Mouse (Mus musculus) olfactory bulb, adult 2 months (tissue): ENCODE results near the gene Dusp27. TPM values are rescaled to one million over a fixed set of nuclear protein-coding genes. Genes with fewer than 3 reads are reported as not detected.

ENCODE experiments used
- H3K27ac ChIP-seq: fragments of 200-500 bp; 2 replicates; pipeline ENCODE4 v1.5.1; 2012; ENCODE audit warnings: low read depth, low read length; ENCODE audit not compliant: insufficient read depth
- H3K4me1 ChIP-seq: fragments of 200-500 bp; 2 replicates; pipeline ENCODE4 v1.6.1; 2012; ENCODE audit warnings: low read length; ENCODE audit not compliant: control insufficient read depth, insufficient read depth
- H3K4me3 ChIP-seq: fragments of 200-500 bp; 2 replicates; pipeline ENCODE4 v1.5.1; 2012; ENCODE audit warnings: mild to moderate bottlenecking, low read depth, low read length, moderate library complexity; ENCODE audit not compliant: insufficient read depth
- CTCF ChIP-seq: fragments of 200-500 bp; IDR thresholded peaks from 2 replicates; pipeline ENCODE4 v1.5.1; 2012; ENCODE audit warnings: low read depth, mild to moderate bottlenecking, low read length, moderate library complexity; ENCODE audit not compliant: insufficient read depth
- POLR2A ChIP-seq: fragments of 200-500 bp; IDR thresholded peaks from 2 replicates; pipeline ENCODE4 v1.6.1; 2012; ENCODE audit warnings: mild to moderate bottlenecking, low read depth, low read length, moderate library complexity; ENCODE audit not compliant: insufficient read depth
- whole genome bisulfite sequencing: fragments of 180-500 bp; shearing (Covaris S2); methylation state at CpG from one replicate; pipeline ENCODE4 v1.1.7; 2018; 5-methylcytosine and 5-hydroxymethylcytosine counted together
- polyA plus RNA-seq: library from polyadenylated mRNA; stranded (reverse); fragments of >200 nt; gene quantifications from 2 replicates; pipeline ENCODE4 v1.2.4, GENCODE M21; 2012; ENCODE audit warnings: low replicate concordance; ENCODE audit not compliant: missing spikeins, insufficient read depth, insufficient read length

Gene Dusp27
- polyA plus RNA-seq, 1 experiment = not detected

GRCm38 (mm10) chr1:166160569-166161445 lies 33.1 kb upstream of the Dusp27 start:
- Histone ChIP-seq H3K4me3 (no peak overlapping the region), H3K27ac (no peak overlapping the region), H3K4me1 (0 out of 2 replicates have a peak, but pooled peaks cover 2% of the 10 kb centered on the region)
- 17% methylated on average over 24 of the region's 24 CpGs for WGBS
- TF ChIP-seq POLR2A = no peak
- TF ChIP-seq CTCF = peak; percentile 80

- Histone ChIP-seq H3K4me3 (no peak overlapping the region), H3K27ac (no peak overlapping the region), H3K4me1 (0 out of 2 replicates have a peak, but pooled peaks cover 2% of the 10 kb centered on the region)
- WGBS = 37% methylated on average over 5 of the region's 5 CpGs
- no peak for TF ChIP-seq CTCF
- no peak for TF ChIP-seq POLR2A
Measured at GRCm38 (mm10) chr1:166160111-166160510, 32.4 kb upstream of the Dusp27 start.

GRCm38 (mm10) chr1:166158664-166159063 lies 30.9 kb upstream of the Dusp27 start:
- Histone ChIP-seq H3K27ac (no peak overlapping the region), H3K4me3 (no peak overlapping the region), H3K4me1 (peaks cover 6% of the 10 kb centered on the region; the same call in 1 of the 2 replicates)
- TF ChIP-seq CTCF (no peak), POLR2A (no peak)
- WGBS = 70% methylated on average over 9 of the region's 9 CpGs

GRCm38 (mm10) chr1:166157712-166158111 lies 30.0 kb upstream of the Dusp27 start:
- Histone ChIP-seq H3K4me3 (no peak overlapping the region), H3K27ac (no peak overlapping the region), H3K4me1 (peaks cover 6% of the 10 kb centered on the region; the same call in 1 of the 2 replicates)
- WGBS = 82% methylated on average over 12 of the region's 12 CpGs
- TF ChIP-seq POLR2A = no peak
- no peak for TF ChIP-seq CTCF

- 62% methylated on average over 10 of the region's 10 CpGs for WGBS
- no peak overlapping the region for H3K4me3 ChIP-seq
- TF ChIP-seq CTCF (no peak), POLR2A (no peak)
Measured at GRCm38 (mm10) chr1:166155113-166155494, 27.4 kb upstream of the Dusp27 start.

GRCm38 (mm10) chr1:166154162-166155112 lies 26.7 kb upstream of the Dusp27 start:
- WGBS = 25% methylated on average over 29 of the region's 29 CpGs
- no peak for TF ChIP-seq POLR2A
- TF ChIP-seq CTCF = peak; percentile 96
- no peak overlapping the region for H3K4me3 ChIP-seq

More at GRCm38 (mm10) chr1:166155113-166155494, 27.4 kb upstream of the Dusp27 start:
- Histone ChIP-seq H3K27ac (no peak overlapping the region), H3K4me1 (peaks cover 4% of the 10 kb centered on the region; the same call in 1 of the 2 replicates)

GRCm38 (mm10) chr1:166153351-166154120 lies 25.8 kb upstream of the Dusp27 start:
- Histone ChIP-seq H3K4me3 (no peak overlapping the region), H3K27ac (no peak overlapping the region), H3K4me1 (peaks cover 4% of the 10 kb centered on the region; the same call in 1 of the 2 replicates)
- WGBS = 8% methylated on average over 18 of the region's 18 CpGs
- TF ChIP-seq POLR2A (no peak), CTCF (peak; percentile 86)

More at GRCm38 (mm10) chr1:166154162-166155112, 26.7 kb upstream of the Dusp27 start:
- no peak overlapping the region for H3K27ac ChIP-seq
- peaks cover 4% of the 10 kb centered on the region; the same call in 1 of the 2 replicates for H3K4me1 ChIP-seq

GRCm38 (mm10) chr1:166152034-166152433 lies 24.3 kb upstream of the Dusp27 start:
- Histone ChIP-seq H3K4me3 (no peak overlapping the region), H3K4me1 (peaks cover 4% of the 10 kb centered on the region; the same call in 1 of the 2 replicates), H3K27ac (no peak overlapping the region)
- WGBS = 88% methylated on average over 10 of the region's 10 CpGs
- TF ChIP-seq CTCF (no peak), POLR2A (no peak)
